Mouse (Mus musculus): ENCODE measurements around the gene Tnfrsf21. TPM values are rescaled to one million over a fixed set of nuclear protein-coding genes. Genes with fewer than 3 reads are reported as not detected.

Gene Tnfrsf21
- polyA plus RNA-seq (2012; rRNA removed) = 35.6 and 40.1 TPM in 2 replicates

DNA sequence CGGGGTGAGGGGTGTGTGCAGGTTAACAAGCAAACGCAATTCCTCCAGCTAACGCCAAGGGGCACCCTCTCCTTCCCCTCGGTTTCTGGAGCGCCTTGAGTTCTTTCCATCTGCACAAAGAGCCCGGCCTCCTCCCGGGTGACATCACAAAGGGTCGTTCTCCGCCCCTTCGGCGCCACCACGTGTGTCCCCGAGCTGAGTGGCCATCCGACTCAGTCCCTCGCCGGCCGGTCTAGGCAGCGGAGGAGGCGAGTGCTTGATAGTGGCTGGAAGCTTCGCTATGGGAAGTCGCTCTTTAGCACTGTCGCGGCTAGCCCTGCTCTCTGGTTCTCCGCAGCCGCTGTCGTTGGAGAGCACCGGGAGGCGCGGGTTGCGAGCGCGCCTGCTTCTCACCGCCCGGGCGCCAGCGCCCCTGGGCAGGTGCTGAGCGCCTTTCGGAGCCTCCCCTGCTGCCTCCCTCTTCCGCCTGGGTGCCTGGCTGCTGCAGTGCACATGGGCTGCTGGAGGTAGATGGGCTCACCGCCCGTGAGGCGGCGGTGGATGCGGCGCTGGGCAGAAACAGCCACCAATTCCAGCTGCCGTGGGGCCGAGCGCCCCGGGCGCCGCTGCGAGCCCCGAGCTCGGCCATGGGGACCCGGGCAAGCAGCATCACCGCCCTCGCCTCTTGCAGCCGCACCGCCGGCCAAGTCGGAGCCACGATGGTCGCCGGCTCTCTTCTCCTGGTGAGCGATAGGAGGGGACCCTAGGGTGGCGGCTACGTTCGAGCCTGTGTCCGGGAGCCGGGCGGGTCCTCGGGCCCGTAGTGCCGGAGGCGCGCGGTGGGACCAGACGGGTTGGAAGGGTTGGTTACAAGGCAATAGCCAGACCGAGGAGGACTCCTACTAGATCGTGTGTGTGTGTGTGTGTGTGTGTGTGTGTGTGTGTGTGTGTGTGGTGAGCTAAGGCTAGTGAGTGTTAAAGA lies at the start of gene Tnfrsf21:
TSS of gene Tnfrsf21 (plus strand) at position 185 of the 961 bp plus-strand sequence.
- no peak for DNase-seq (ENCODE audit: low read depth)

DNA sequence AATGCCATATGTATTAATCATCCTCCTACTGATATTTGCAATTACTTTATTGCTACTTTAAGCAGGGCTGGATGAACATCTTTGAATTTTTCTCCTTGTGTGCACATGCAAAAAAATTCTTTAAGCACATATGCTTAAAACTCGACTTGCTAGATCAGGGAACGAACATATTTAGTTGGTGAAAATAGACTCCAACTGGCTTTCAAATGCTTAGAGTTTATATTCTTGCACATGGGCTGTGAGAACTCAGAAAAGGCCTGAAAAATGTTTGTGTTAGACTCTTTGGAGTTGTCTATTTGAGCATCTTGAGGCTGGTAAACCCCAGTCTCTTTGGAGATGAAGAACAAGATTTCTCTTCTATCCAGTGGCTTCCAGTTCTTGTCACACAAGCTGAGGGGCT lies 48.2 kb upstream of the Tnfrsf21 start:
- no peak for DNase-seq (ENCODE audit: low read depth)

DNA sequence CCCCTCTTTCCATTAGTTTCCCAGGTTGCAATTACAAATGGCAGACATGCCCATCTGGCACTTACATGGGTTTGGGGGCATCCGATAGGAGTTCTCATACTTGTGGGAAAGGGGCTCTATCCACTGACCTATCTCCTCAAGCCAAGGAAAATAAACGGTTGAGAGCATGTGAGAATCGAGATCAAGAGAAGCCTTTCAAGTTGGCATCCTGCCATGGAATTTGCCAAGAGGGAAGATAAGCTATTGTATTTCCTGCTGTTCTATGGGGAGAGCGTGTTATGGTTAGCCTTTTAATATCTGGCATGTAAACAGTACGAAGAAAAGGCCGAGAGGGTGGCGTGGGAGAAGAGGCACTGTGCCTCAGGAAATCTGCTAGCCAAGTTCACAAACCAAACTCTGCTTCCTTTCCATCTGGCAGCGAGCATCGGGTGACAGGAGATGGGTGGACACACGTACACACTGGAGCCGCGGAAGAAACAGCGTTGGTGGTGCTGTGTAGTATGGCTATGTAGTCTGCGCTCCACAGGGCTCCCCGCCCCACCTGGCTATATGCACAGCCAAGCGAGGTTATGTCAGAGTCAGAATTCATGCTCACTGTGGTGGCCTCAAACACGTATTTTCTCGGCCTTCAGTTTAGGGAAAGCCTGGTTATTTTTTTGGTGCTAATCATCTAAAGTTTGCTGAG lies 40.9 kb upstream of the Tnfrsf21 start:
- no peak for DNase-seq (ENCODE audit: low read depth)

DNA sequence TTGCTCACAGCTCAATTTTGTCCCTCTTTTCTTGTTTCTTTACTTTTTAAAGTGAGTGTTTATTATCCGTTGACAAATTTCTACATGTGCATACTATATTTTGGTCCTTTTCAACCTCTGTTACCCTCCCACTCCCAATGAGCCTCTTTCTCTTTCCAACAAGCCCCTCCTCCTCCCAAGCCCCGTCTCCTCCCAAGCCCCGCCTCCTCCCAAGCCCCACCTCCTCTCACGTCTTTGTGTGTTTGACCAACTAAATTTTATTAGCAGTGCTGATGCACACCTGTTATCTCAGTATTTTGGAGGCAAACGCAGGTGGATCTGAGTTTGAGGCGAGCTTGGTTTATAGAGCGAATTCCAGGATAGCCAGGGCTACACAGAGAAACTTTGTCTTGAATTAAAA lies 38.6 kb upstream of the Tnfrsf21 start:
- DNase-seq (ENCODE audit: low read depth) = no peak

DNA sequence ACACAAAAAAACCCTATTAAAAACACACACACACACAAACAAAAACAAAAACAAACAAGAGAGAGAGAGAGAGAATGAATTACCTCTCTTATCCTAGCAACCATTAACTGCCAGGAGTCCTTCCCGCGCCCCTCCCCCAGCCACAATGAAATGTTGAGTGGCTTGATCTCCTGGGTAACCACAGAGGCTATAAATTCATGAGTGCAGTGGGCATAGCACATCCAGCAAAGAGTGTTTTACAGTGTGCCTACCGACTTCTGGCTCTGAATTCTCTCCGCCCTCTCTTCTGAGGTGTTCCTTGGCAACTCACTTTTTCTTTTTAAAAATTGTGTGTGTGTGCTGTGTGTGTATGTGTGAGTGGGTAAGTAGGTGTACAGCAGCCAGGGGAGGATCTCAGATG lies 38.0 kb upstream of the Tnfrsf21 start:
- no peak for DNase-seq (ENCODE audit: low read depth)

DNA sequence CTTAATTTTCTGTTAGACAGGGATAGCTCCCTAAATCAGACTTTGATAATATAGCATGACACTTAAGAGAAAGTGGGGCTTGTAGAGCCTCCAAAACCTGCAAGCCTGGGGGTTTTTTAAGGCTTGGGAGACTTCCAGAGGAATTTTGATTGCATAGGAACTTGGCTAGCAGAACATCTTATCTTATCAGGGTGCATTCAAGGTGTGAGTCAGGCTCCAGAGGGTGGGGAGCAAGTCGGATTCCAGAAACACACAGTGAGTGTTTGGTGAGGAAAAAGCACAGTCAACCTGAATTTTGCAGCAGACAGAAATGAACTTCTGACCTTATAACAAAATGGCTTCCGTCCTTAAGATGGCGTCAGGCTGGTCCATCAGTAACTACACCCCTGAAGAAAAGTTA lies 34.5 kb upstream of the Tnfrsf21 start:
- DNase-seq (ENCODE audit: low read depth) = no peak

DNA sequence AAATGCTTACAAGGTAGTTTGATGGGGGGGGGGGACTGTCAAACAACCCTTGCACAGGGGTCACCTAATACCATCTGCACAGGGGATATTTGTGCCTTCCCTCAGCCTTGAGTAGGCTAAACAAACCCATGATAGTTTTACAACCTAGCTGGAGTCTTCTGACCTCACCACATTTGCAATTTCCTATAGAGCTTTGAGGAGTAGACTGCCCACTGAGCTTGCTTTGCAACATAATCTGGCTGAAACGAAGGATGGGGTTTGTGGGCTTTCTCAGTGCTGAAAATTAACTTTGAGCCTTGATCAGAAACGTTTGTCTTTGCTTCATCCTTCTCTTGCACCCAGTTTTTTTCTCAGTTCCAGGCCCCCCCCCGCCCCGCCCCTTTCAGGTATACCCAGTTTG lies 33.8 kb upstream of the Tnfrsf21 start:
- no peak for DNase-seq (ENCODE audit: low read depth)

DNA sequence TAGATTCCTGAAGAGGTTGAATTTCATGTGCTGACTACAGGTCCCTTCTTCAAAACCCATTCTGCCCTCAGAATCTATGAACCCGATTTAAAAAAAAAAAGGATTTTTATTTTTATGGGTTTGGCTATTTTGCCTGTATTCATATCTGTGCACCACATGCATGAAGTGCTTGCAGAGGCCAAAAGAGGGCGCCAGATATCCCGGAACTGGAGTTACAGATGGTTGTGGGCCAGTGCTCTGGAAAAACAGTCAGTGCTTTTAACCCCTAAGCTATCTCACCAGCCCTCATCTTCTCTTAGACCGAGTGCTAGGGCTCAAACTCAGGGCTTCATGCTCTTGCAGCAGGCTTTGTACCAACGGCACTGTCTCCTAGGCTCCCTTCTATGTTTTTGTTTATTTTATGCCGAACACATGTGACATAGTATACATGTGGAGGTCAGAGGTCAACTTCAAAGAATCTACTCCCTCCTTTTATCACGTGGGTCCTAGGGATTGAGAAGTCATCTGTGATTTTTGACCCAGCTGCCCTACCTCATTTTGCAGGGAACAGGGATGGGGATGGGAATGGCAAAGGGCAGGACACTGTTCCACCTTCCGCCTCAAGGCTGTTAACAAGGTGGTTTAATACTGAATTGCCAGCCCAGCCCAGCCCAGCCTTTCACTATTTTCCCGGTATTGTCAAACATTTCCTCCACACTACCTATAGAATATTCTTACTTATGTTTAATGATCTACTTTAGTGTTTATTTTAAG lies 30.3 kb upstream of the Tnfrsf21 start:
- DNase-seq (ENCODE audit: low read depth) = no peak

DNA sequence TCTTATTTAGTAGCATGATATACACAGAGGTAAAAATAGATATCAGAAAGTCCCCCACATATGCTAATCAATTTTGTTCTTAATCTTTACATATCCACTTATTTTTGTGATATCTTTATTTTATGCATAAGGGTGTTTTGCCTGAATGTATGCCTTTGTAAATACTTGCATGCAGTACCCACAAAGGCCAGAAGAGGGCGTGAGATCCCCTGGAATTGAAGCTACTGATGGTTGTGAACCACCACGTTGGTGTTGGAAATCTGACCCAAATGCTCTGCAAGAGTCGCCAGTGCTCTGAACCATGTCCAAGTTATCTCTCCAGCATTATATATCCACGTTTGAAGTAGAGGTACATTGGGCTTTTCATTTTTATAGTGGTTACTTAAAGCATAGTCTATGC lies 28.7 kb upstream of the Tnfrsf21 start:
- no peak for DNase-seq (ENCODE audit: low read depth)

DNA sequence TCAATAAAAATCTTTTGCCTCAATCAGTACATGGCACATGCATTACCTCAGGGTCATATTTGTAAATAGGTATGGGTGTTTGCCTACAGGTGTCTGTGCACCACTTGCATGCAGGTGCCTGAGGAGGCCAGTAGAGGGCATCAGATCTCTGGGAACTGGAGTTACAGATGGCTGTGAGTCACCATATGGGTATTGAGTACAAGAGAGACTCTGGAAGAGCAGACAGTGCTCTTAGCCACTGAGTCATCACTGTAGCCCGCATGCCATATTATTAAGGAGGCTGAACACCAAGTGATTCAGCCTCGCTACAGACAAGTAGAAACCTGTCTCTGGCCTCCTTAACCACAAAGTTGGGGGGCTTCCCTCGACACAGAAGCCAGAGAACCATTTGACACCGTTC lies 26.4 kb upstream of the Tnfrsf21 start:
- DNase-seq (ENCODE audit: low read depth) = no peak

DNA sequence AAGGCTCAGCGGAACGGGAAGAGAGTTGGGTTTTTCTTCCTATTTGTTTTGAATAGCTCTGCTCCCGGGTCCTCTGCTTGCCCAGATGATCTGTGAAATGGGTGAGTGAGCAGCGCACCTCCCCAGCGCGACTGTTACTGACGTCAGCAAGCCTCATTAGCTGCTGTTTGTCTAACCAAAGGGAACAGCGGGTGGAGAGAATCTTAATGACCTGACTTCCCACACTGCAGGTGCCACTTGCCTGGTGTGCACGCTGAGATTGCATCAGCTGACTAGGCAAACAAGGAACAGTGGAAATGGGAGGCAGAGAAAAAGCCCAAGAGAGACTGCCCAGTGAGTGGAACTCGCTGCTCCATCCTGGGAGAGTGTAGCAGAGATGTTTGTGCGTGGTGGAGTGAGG lies 25.2 kb upstream of the Tnfrsf21 start:
- no peak for DNase-seq (ENCODE audit: low read depth)

DNA sequence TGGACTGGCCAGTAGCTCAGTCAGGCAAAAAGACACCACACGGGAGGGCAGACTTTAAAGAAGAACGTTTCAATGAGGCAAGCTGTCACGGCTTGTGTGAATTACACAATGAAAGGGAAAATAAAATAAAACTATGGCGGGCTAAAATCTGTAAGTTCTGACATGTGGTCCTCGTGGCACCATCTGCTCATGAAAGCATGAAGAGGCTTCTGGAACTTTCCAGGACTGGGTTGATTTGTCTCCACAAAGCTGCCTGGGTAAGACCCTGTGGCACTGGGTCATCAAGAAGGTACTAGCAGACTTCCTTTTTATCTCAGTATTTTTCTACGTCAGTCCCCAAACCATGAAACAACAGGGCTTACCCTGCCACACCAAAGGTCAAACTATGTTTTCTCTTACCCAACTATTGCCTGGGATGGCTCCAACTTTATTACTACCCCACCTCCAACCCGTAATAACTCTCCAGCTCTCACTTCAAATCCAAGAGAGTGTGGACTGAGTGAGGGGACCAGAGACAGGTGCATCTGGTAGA lies 16.8 kb upstream of the Tnfrsf21 start:
- DNase-seq (ENCODE audit: low read depth) = no peak

DNA sequence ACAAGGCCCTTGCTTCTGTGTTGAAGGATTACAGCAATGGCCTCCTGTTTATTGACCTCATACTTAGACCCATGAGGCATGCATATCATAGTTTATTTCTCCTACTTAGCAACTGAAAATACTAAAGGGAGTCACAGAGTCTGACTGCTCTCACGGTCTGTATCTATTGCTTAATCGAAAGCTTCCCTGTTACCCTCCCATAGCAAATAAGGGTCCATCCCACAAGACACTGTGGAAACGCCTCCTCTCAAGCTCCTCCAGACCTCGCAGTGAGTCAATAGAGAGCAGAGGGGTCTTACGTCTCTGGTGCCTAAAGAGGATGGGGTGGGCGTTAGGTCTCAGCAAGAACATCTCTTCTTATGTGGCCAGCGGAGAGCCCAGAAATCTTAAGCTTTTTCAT lies 15.8 kb upstream of the Tnfrsf21 start:
- no peak for DNase-seq (ENCODE audit: low read depth)

DNA sequence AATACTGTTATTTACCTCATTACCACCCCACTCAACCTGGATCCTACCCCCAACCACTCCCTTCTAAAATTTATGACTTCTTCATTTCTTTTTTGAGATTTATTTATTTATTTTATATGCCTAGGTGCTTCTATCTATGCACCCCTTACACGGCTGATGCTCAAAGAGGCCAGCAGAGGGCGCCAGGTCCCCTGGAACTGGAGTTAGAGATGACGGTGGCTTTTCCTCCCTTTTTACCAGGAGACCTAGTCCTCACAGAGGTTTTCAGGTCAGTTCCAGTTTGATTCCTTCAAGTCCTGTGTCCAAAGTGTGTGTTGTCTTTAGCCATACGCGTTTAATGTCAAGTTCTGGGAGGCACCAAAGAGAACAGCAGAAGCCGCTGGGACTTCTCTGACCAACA lies 3.6 kb upstream of the Tnfrsf21 start:
- no peak for DNase-seq (ENCODE audit: low read depth)

DNA sequence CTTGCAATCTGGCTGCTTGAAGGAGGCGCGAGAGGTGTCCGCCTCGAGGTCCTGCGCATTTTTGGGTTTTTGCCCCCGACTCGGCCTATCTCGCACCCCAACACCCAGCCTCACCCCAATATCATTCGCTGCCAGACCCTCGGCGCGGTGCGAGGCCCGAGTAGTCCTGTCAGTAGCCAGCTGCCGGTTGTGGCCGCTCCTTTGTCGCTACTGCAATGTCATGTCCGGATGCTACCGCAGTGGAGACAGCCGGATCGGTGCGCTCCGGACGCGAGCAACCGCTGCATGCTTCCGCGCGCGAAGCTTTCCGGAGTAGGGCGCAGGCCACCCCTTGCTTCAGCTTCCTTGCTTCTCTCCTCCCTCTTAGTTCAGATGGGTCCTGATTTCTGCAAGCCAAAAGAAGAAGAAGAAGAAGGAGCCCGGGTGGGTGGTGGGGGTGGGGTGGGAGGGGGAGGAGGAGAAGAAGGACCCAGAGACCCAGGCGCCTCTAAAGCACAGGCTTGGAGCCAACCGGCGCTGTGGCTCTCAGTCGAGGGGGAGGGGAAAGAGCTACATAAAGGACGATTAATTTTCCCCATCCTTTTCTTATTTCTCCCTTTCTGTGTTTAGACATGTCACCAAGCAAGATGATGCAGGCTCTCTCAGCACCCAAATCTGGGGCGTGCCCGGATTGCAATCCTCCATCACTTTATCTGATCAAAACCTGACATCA lies 1.1 kb downstream of the Tnfrsf21 start:
- no peak for DNase-seq (ENCODE audit: low read depth)

DNA sequence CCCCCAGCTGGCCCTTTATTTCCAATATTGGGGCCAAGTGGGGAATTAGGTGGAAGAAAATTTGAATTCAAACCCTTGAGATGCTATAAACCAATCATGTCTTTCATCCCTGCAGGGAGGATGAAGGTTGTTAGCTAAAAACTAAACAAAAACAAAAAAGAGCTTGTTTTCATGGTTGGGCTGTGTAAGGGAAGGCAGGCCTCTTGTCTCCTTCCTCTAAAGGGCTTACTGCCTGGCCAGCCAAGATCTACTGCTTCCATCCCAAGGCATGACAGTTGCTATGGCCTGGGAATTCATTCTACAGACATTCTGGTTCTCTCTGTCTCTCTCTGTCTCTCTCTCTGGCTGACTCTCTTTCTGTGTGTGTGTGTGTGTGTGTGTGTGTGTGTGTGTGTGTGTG lies 1.7 kb downstream of the Tnfrsf21 start:
- no peak for DNase-seq (ENCODE audit: low read depth)

DNA sequence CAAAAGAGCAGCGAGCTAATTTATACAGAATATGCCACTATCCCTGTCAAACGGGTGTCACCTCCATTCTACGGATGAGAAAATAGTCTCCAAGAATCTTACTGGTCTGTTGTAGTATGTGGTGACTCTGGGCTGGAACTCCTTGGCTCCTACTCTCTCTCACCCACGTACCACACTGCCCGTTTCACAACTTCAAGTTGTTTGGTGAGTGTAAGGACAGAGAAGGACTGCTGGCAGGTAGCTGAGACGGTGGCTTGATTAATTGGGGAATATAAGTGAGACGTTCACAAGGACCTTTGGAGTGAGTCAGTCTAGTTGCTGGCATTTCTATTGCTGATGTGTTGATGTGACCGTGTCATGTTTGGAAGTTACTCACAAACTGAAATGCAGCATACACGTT lies 3.3 kb downstream of the Tnfrsf21 start:
- peak; percentile 70 for DNase-seq (ENCODE audit: low read depth)

DNA sequence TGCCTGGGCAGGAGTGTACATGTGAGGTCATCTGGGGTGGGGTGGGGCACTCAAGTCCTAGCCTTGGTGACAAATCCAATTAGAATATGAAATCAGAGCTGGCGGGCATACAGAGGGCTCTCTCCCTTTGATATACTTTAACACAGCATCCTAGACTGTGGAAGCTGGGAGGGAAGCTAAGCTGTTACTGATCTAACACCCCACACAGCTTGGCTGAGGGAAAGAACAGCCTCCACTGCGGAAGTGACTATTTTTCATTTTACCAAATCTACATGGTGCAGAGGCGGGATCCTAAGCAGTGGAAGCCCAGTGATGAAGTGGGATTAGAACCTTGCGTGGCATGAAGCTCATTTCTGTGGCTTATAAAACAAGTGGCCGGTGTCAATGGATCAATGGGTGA lies 4.7 kb downstream of the Tnfrsf21 start:
- no peak for DNase-seq (ENCODE audit: low read depth)

DNA sequence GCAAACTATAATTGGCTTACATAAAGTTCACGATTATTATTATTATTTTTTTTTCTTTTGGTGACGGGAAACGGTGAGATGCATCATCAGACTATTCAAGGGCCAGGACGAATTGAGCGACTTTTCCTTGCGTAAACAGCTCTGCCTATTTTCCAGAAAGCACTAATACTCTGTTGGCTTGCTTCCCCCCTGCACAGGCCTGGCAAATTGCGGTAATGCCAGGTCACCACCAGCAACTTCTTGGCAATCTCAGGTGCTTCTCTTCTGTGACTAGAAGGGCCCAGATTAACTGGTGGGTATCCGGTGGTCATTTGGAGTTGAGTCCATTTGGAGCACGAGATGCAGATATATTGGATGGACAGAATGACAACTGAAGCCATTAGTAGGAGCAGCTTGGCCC lies 5.7 kb downstream of the Tnfrsf21 start:
- no peak for DNase-seq (ENCODE audit: low read depth)

DNA sequence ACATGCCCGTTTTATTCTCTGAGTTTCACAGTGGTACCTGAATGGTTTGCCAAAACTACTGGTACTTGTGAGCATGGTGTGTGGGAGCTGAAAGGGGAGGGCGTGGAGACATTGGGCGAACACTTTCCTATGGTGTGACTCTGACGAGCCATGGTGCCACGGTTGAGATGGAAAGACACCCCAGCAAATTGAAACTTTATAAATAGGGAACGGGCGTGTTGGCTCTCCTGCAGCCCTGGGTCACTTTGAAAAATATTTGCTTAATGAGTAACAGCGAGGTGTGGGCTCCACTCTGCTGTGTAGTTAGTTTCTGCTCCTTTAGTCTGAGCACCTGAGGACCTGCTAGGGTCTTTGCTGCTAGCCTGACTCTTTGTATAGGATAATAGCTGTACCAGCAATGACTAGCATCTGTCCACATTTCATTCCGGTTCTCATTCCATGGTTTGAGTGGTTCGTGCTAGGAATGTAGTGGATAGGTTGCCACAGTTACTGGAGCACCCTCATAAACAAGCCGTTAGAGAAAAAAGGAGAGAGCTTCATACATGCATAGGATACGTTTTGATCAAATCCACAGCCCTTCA lies 7.4 kb downstream of the Tnfrsf21 start:
- DNase-seq (ENCODE audit: low read depth) = no peak

DNA sequence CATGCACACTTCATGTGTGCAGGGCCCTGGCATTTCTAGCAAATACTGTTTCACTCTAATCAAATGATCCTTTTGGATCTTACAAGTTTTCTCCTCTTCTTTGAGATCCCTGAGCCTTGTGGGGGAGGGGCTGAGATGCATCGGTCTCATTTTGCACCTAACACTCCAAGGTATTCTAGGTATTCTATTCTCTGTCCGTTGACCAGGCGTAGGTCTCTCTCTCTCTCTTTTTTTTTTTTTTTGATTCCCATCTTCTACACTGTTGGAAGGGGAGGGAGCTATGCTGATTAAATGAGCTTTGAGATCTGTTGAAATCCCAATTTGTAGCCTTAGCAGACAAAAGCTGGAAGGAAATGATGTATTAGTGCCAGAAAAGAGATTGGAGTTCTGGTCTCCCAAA lies 8.2 kb downstream of the Tnfrsf21 start:
- no peak for DNase-seq (ENCODE audit: low read depth)

All from gonadal fat pad, adult 2 months (tissue).